Mouse (Mus musculus) MN1 (cell line): ENCODE results near the gene Olfr768.
"Not testable (repeated sequence)": the region's sequence is repeated elsewhere in the genome, so short reads cannot be mapped to it uniquely, and the experiment has no call there.

Experiments
- DNase-seq: peaks from one replicate; pipeline ENCODE4 v3.0.0-alpha.2; 2016; ENCODE audit warnings: low spot score

The Olfr768 gene

DNA sequence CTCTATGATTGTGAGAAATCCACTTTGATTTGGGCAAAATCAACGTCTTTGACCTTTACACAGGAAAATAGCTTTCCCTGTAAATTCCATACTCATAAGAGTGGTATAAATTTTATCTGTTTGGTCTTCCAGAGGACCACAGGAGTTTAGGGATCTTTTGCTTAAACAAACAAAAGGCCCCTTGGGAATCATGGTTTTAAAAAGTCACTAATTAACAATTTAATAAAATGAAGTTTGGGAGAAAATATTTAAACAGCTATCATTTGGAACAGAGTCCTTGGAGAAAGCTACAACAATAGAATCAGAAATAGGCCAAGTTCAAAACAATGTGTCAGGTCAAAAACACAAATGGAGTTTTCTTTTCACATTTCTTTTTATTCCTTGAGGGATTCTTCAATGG lies at the start of gene Olfr768:
Gene Olfr768, minus strand, starts transcription at position 101 of the 400 bp plus-strand sequence.
- DNase-seq, result no peak

DNA sequence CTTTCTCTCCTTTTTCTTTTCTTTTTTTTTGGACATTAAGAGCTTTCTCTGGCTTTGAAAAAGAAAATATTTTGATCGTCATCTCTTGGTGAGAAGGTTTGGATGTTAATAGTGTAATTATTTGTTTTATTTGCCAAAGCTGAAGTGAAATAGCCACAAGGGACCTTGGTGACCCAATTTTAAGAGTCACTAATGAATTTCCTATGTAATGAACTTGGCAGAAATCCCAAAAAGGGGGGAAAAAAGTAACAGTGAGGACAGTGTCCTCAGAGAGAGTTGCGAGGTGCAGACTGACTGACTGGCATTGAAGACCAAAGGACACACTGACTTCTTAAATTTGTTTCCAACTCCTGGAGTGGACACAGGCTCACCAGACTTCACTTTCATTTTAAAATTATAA lies 39.7 kb upstream of the Olfr768 start, which contains the start of gene Olfr770:
Gene Olfr770, minus strand, starts transcription at position 101 of the 400 bp plus-strand sequence.
- DNase-seq, result no peak

DNA sequence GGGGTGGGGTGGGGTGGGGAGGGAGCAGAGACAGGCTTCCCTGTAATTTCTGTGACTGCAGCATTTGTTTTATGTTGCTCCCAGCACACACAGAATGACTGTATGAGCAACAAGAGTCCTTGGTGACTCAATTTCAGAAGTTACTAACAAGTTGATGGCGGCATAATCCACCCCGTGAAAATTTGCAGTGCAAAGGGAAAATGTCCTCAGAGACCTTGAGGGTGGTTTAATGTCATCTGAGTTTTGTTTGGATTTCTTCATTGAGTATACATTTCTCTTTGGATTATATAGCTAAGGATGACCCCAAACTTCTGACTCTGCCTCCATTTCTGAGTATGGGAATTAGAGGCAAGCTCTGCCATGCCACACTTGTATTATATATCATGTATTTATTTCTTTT lies 18.6 kb upstream of the Olfr768 start, which contains the start of gene Olfr769:
Gene Olfr769, minus strand, starts transcription at position 101 of the 400 bp plus-strand sequence.
- no peak for DNase-seq

DNA sequence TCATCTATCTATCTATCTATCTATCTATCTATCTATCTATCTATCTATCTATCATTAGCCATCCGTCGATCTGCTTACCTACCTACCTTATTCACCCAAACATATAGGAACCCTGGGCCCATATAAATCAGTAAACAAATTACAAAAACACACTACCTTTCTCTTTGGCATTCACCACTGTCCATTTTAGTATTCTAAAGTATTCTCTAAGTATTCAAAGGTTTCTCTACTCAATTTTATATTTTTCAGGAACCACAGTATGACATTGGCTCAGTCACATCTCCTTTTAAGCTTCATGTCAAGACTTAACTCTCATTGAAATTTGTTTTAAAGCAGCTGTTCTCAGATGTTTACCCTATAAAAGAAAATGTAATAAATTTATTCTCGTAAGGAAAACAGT lies 16.0 kb upstream of the Olfr768 start:
- DNase-seq, result peak; percentile 26

DNA sequence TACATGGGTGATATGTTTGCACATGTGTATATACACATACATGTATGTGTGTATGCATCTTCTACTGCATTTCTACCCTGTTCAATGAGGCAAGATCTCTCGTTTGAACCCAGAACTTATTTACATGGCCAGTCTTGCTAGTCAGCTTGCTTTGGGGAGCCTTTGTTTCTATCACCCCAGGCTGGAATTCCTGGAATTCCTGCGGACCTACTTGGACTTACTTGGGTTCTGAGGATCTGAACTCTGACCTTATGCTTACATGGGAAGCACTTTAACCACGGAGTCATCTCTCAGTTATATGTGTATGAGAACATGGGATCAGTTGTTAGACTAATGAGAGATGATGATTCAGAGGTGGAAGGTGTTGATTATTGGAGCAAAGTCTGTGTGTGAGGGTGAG lies 2.1 kb upstream of the Olfr768 start:
- no peak for DNase-seq

DNA sequence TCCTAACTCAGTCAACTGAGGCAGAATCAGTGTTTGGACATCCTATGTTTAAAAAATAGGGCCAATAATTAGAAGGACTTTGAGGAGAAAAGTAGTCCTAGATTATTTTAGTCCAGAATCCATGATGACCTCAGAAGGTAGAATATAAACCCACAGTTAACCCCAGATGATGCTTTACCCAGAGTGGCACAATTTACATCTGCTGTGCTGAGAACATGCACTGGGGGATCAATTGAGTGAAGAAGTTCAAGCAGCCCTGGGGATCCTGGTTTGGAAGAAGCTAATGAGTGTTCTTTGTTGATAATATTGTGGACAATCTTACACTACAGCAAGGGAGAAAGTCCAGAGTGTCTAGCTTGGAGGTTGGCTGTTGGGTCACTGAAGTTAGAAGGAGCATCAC lies 16.4 kb downstream of the Olfr768 start, which contains the start of gene Olfr767:
Gene Olfr767, minus strand, starts transcription at position 101 of the 400 bp plus-strand sequence.
- not testable (repeated sequence) for DNase-seq

DNA sequence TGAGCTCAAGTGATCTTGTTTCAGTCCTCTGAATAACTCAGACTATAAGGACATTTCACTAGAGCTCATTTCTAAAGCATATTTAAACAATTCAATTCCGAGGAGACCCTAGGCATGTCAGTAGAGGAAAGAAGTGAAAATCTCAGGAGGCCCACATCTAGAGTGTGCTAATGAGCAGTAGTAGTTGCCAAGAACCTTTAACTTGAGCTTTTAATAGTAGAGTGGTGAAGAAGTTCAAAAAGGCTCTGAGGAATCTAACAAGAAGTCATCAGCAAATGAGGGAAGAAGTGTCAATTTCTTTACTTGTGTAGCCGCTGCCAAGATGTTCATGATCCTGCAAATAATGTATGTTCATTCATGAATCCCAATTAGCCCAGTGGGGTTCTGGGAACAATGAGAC lies 30.3 kb downstream of the Olfr768 start, which contains the start of gene Olfr766-ps1:
Gene Olfr766-ps1, minus strand, starts transcription at position 101 of the 400 bp plus-strand sequence.
- no peak for DNase-seq

DNA sequence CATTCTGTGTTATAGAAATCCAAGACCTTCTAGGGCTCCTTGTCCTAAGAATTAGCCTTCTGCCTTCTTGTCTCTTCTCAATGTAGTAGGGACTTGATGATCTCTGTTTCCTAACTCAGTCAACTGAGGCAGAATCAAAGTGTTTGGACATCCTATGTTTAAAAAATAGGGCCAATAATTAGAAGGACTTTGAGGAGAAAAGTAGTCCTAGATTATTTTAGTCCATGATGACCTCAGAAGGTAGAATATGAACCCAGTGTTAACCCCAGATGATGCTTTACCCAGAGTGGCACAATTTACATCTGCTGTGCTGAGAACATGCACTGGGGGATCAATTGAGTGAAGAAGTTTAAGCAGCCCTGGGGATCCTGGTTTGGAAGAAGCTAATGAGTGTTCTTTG lies 49.3 kb downstream of the Olfr768 start, which contains the start of gene Olfr765:
Gene Olfr765, minus strand, starts transcription at position 101 of the 400 bp plus-strand sequence.
- DNase-seq, result not testable (repeated sequence)
